Mouse (Mus musculus) v-Abl transformed pro-B cells (cell line): ENCODE measurements around the gene Ccdc57.

Experiments used
- in situ Hi-C, 2 experiments: fragments of 400-800 bp; cut with MboI; formaldehyde crosslinking; loops; one replicate each; pipeline ENCODE4 v1.15.1; 2025; ENCODE audit not compliant: unreplicated experiment in 2 of 2

Gene Ccdc57

GRCm38 (mm10) chr11:120954936-120955335 lies 22.3 kb upstream of the Ccdc57 start:
- in situ Hi-C loops, result no loop called here

- in situ Hi-C loops, result no loop called here
These were observed 19.4 kb upstream of the Ccdc57 start for GRCm38 (mm10) chr11:120951731-120952730.

- in situ Hi-C loops, result no loop called here
These were observed 18.6 kb upstream of the Ccdc57 start for GRCm38 (mm10) chr11:120951237-120951636.

GRCm38 (mm10) chr11:120950281-120951202 lies 17.9 kb upstream of the Ccdc57 start:
- in situ Hi-C loops, result no loop called here

- in situ Hi-C loops, result no loop called here
These were observed 17.2 kb upstream of the Ccdc57 start for GRCm38 (mm10) chr11:120949863-120950262.

- in situ Hi-C loops, result no loop called here
These were observed 16.5 kb upstream of the Ccdc57 start for GRCm38 (mm10) chr11:120948861-120949851.

GRCm38 (mm10) chr11:120948328-120948727 lies 15.7 kb upstream of the Ccdc57 start, which contains the start of gene Slc16a3:
TSS of gene Slc16a3 (plus strand) at chr11:120948480.
- in situ Hi-C loops, result no loop called here

- in situ Hi-C loops, result no loop called here
These were observed 13.3 kb upstream of the Ccdc57 start for GRCm38 (mm10) chr11:120945926-120946325.

- in situ Hi-C loops, result no loop called here
These were observed 12.6 kb upstream of the Ccdc57 start for GRCm38 (mm10) chr11:120945266-120945665.

- in situ Hi-C loops, result no loop called here
These were observed 8.3 kb upstream of the Ccdc57 start for GRCm38 (mm10) chr11:120940959-120941358.

- in situ Hi-C loops, result no loop called here
These were observed 7.2 kb upstream of the Ccdc57 start for GRCm38 (mm10) chr11:120939712-120940341.

- in situ Hi-C loops, result no loop called here
These were observed 6.1 kb upstream of the Ccdc57 start for GRCm38 (mm10) chr11:120938795-120939194.

GRCm38 (mm10) chr11:120937976-120938375 lies 5.3 kb upstream of the Ccdc57 start:
- in situ Hi-C loops, result no loop called here

GRCm38 (mm10) chr11:120931479-120931878 lies 1.2 kb downstream of the Ccdc57 start:
- in situ Hi-C loops, result no loop called here

- in situ Hi-C loops, result no loop called here
These were observed 4.2 kb downstream of the Ccdc57 start for GRCm38 (mm10) chr11:120928468-120928867.

- in situ Hi-C loops, result no loop called here
These were observed 10.1 kb downstream of the Ccdc57 start for GRCm38 (mm10) chr11:120922528-120922927.

GRCm38 (mm10) chr11:120917756-120918155 lies 14.9 kb downstream of the Ccdc57 start:
- in situ Hi-C loops, result no loop called here

GRCm38 (mm10) chr11:120916477-120916876 lies 16.2 kb downstream of the Ccdc57 start:
- in situ Hi-C loops, result no loop called here

- in situ Hi-C loops, result no loop called here
These were observed 18.9 kb downstream of the Ccdc57 start for GRCm38 (mm10) chr11:120913796-120914195.
